Mouse (Mus musculus) hematopoietic stem cell, adult 5-6 weeks (primary cell): ENCODE results near the gene Hook2. TPM values are rescaled to one million over a fixed set of nuclear protein-coding genes. Genes with fewer than 3 reads are reported as not detected.

Source experiments
- ATAC-seq, 2 experiments: fragments of 125-278 bp in 1 of 2; replicated peaks in 1 of 2; 2 replicates each; pipeline ENCODE4 v1.8.0; 2016 to 2017; ENCODE audit warnings: inconsistent platforms in 2 of 2, mild to moderate bottlenecking in 2 of 2, moderate number of reproducible peaks in 2 of 2, low read depth in 1 of 2, moderate TSS enrichment in 1 of 2; ENCODE audit not compliant: low FRiP score in 2 of 2, poor library complexity in 2 of 2, severe bottlenecking in 2 of 2, insufficient read depth in 1 of 2, low TSS enrichment in 1 of 2
- total RNA-seq: library from RNA; stranded (forward); fragments of 172-1452, 232-1000 nt; gene quantifications from 2 replicates; pipeline ENCODE4 v1.2.3, GENCODE M21; 2017

The Hook2 gene
- total RNA-seq, 1 experiment from 2014 or later: 17.9 TPM

- no peak for ATAC-seq
These were observed 45.4 kb downstream of the Hook2 start for GRCm38 (mm10) chr8:85035728-85036310.

- no peak; a peak in 1 of 4 replicates for ATAC-seq
These were observed 45.9 kb downstream of the Hook2 start for GRCm38 (mm10) chr8:85036381-85036717.

GRCm38 (mm10) chr8:85036718-85037365, 46.4 kb downstream of the Hook2 start, which contains the start of gene Tnpo2:
Tnpo2 (plus strand) TSS chr8:85036915.
- peak; percentile 81 to 88 for ATAC-seq

- peak in 1 of 2 experiments; percentile 17; a peak in 1 of 4 replicates for ATAC-seq
These were observed 46.9 kb downstream of the Hook2 start for GRCm38 (mm10) chr8:85037366-85037680.

GRCm38 (mm10) chr8:85037681-85038531, 47.5 kb downstream of the Hook2 start:
- peak; percentile 9 to 15; a peak in 1 of 4 replicates for ATAC-seq

GRCm38 (mm10) chr8:85043619-85044018, 53.2 kb downstream of the Hook2 start:
- ATAC-seq: no peak

Other genes starting within 250 kb of the Hook2 start
- gene Nfix, start 190.3 kb upstream of the Hook2 start, total RNA-seq: 21.5 and 26.3 TPM in 2 replicates
- 3.8 and 7.4 TPM in 2 replicates for gene Dand5, start 167.8 kb upstream of the Hook2 start, total RNA-seq
- gene Gadd45gip1, start 159.1 kb upstream of the Hook2 start, total RNA-seq: 29.8 and 38.8 TPM in 2 replicates
- 27.4 and 32.7 TPM in 2 replicates for gene Rad23a, start 149.9 kb upstream of the Hook2 start, total RNA-seq
- gene Calr, start 143.7 kb upstream of the Hook2 start, total RNA-seq: 1,472 and 1,879 TPM in 2 replicates
- 108 and 126 TPM in 2 replicates for gene Farsa, start 133.6 kb upstream of the Hook2 start, total RNA-seq
- 93.5 and 127 TPM in 2 replicates for gene Syce2, start 118.5 kb upstream of the Hook2 start, total RNA-seq
- 29.5 and 37.4 TPM in 2 replicates for gene Gcdh, start 96.7 kb upstream of the Hook2 start, total RNA-seq
- 4.1 and 30.6 TPM in 2 replicates for gene Klf1, start 88.7 kb upstream of the Hook2 start, total RNA-seq
- gene Dnase2a, start 82.0 kb upstream of the Hook2 start, total RNA-seq: 27.8 and 50.0 TPM in 2 replicates
- gene Mast1, start 53.2 kb upstream of the Hook2 start, total RNA-seq: 0.10 TPM in 1 of 2 replicates, not detected in the other
- not detected in 2 replicates for gene Rtbdn, start 43.6 kb upstream of the Hook2 start, total RNA-seq
- gene Gm49661, start 21.2 kb upstream of the Hook2 start, total RNA-seq: not detected in 2 replicates
- 469 and 528 TPM in 2 replicates for gene Prdx2, start 21.0 kb upstream of the Hook2 start, total RNA-seq
- gene Rnaseh2a, start 20.8 kb upstream of the Hook2 start, total RNA-seq: 59.7 and 112 TPM in 2 replicates
- gene Junb, start 11.9 kb upstream of the Hook2 start, total RNA-seq: 208 and 220 TPM in 2 replicates
- not detected in 2 replicates for gene Best2, start 23.9 kb downstream of the Hook2 start, total RNA-seq
- 34.1 and 49.6 TPM in 2 replicates for gene Asna1, start 34.7 kb downstream of the Hook2 start, total RNA-seq
- 219 and 245 TPM in 2 replicates for gene Trir, start 36.2 kb downstream of the Hook2 start, total RNA-seq
- gene Tnpo2, start 46.3 kb downstream of the Hook2 start, total RNA-seq: 21.8 and 23.0 TPM in 2 replicates
- 6.1 and 7.1 TPM in 2 replicates for gene Fbxw9, start 69.5 kb downstream of the Hook2 start, total RNA-seq
- gene Gm5741, start 77.4 kb downstream of the Hook2 start, total RNA-seq: not detected in 2 replicates
- 15.5 and 22.7 TPM in 2 replicates for gene Dhps, start 81.2 kb downstream of the Hook2 start, total RNA-seq
- 37.1 and 51.9 TPM in 2 replicates for gene Wdr83os, start 90.1 kb downstream of the Hook2 start, total RNA-seq
- gene Wdr83, start 90.7 kb downstream of the Hook2 start, total RNA-seq: 17.3 and 17.6 TPM in 2 replicates
- 46.2 and 55.0 TPM in 2 replicates for gene Man2b1, start 92.7 kb downstream of the Hook2 start, total RNA-seq
- gene Zfp791, start 132.5 kb downstream of the Hook2 start, total RNA-seq: not detected in 2 replicates
- gene Cks1brt, start 161.3 kb downstream of the Hook2 start, total RNA-seq: not detected in 2 replicates
- gene Olfr371, start 235.4 kb downstream of the Hook2 start, total RNA-seq: not detected in 2 replicates